Mouse (Mus musculus) kidney, embryonic 14.5 days (tissue): ENCODE results near the gene Tmem81. TPM values are rescaled to one million over a fixed set of nuclear protein-coding genes. Genes with fewer than 3 reads are reported as not detected.

Experiments
- ATAC-seq: fragments of 200-750 bp; cut with Nextera tagmentation; 2 replicates; pipeline ENCODE4 v1.8.0; 2017; ENCODE audit warnings: moderate number of reproducible peaks, mild to moderate bottlenecking, moderate TSS enrichment, moderate library complexity; ENCODE audit not compliant: low FRiP score, low TSS enrichment
- H3K27ac ChIP-seq: fragments of 300-500 bp; sonication (generic); 2 replicates; pipeline ENCODE4 v1.5.1; 2014; ENCODE audit warnings: low read depth, mild to moderate bottlenecking, low read length, moderate library complexity, mixed read lengths
- H3K27me3 ChIP-seq: fragments of 300-500 bp; sonication (generic); 2 replicates; pipeline ENCODE4 v1.6.1; 2014; ENCODE audit warnings: mild to moderate bottlenecking, low read length; ENCODE audit not compliant: control insufficient read depth, insufficient read depth
- H3K36me3 ChIP-seq: fragments of 300-500 bp; sonication (generic); 2 replicates; pipeline ENCODE4 v1.6.1; 2014; ENCODE audit warnings: low read length, mixed read lengths; ENCODE audit not compliant: control insufficient read depth, insufficient read depth
- H3K4me1 ChIP-seq: fragments of 300-500 bp; sonication (generic); 2 replicates; pipeline ENCODE4 v1.6.1; 2014; ENCODE audit warnings: low read length, mixed read lengths; ENCODE audit not compliant: control insufficient read depth, insufficient read depth
- H3K4me2 ChIP-seq: fragments of 300-500 bp; sonication (generic); replicated peaks from 2 replicates; pipeline ENCODE4 v1.6.1; 2014; ENCODE audit warnings: low read depth, mild to moderate bottlenecking, low read length
- H3K4me3 ChIP-seq: fragments of 300-500 bp; sonication (generic); 2 replicates; pipeline ENCODE4 v1.5.1; 2014; ENCODE audit warnings: mild to moderate bottlenecking, low read length
- H3K9ac ChIP-seq: fragments of 300-500 bp; sonication (generic); 2 replicates; pipeline ENCODE4 v1.6.1; 2014; ENCODE audit warnings: low read depth, mild to moderate bottlenecking, low read length, moderate library complexity
- H3K9me3 ChIP-seq: fragments of 300-500 bp; sonication (generic); 2 replicates; pipeline ENCODE4 v1.6.1; 2016; ENCODE audit warnings: low read length; ENCODE audit not compliant: control insufficient read depth
- WGBS: fragments of 180-500 bp; shearing (Covaris S2); extraction: QIAGEN DNeasy Blood & Tissue Kit; methylation state at CpG from one replicate; pipeline ENCODE4 v1.1.7; 2014; 5-methylcytosine and 5-hydroxymethylcytosine counted together
- polyA plus RNA-seq: library from polyadenylated mRNA; unstranded; fragments of >200 nt; fragmentation: Nextera tagmentation; extraction: Ambion mirVana; gene quantifications from 2 replicates; pipeline ENCODE4 v1.2.1, GENCODE M21; 2014

Tmem81 gene
- polyA plus RNA-seq, 1 experiment from 2014 or later, result 2.1 TPM

- H3K4me2 ChIP-seq, result peak overlapping the region; percentile 60
- peak; percentile 26 for ATAC-seq
- 6% methylated on average over 9 of the region's 9 CpGs for WGBS
- peak overlapping the region; percentile 67 for H3K9ac ChIP-seq
- peaks cover 12% of the 10 kb centered on the region for H3K4me1 ChIP-seq
- no peaks in the 10 kb centered on the region for H3K36me3 ChIP-seq
- no peaks in the 10 kb centered on the region for H3K27me3 ChIP-seq
- H3K9me3 ChIP-seq, result no peaks in the 10 kb centered on the region
- peak overlapping the region; percentile 59 for H3K4me3 ChIP-seq
- H3K27ac ChIP-seq, result no peak overlapping the region; the same call in 1 of the 2 replicates
These were observed 29.5 kb upstream of the Tmem81 start for GRCm38 (mm10) chr1:132476575-132476927.

GRCm38 (mm10) chr1:132476928-132477691 is 28.9 kb upstream of the Tmem81 start, which contains the start of gene Rbbp5:
TSS of gene Rbbp5 (plus strand) at chr1:132477365.
- Histone ChIP-seq H3K27me3 (no peaks in the 10 kb centered on the region), H3K9ac (peak within 1 kb of the TSS; percentile 67), H3K4me3 (peak within 1 kb of the TSS; percentile 59), H3K4me2 (peak within 1 kb of the TSS; percentile 60), H3K4me1 (peaks cover 12% of the 10 kb centered on the region), H3K9me3 (no peaks in the 10 kb centered on the region), H3K27ac (peak within 1 kb of the TSS; percentile 3; the same call in 1 of the 2 replicates), H3K36me3 (no peaks in the 10 kb centered on the region)
- peak; percentile 90 for ATAC-seq
- under 1% methylated on average over 43 of the region's 43 CpGs for WGBS

- 88% methylated on average over 1 of the region's 1 CpGs for WGBS
- no peaks in the 10 kb centered on the region for H3K9me3 ChIP-seq
- no peak overlapping the region for H3K27ac ChIP-seq
- H3K36me3 ChIP-seq, result no peaks in the 10 kb centered on the region
- H3K4me3 ChIP-seq, result no peak overlapping the region
- peaks cover 12% of the 10 kb centered on the region for H3K4me1 ChIP-seq
- H3K4me2 ChIP-seq, result no peak overlapping the region
- no peak overlapping the region for H3K9ac ChIP-seq
- H3K27me3 ChIP-seq, result no peaks in the 10 kb centered on the region
- ATAC-seq, result no peak
These were observed 26.6 kb upstream of the Tmem81 start for GRCm38 (mm10) chr1:132479438-132479837.

GRCm38 (mm10) chr1:132481619-132482018 is 24.4 kb upstream of the Tmem81 start:
- Histone ChIP-seq H3K9ac (no peak overlapping the region), H3K4me1 (peaks cover 12% of the 10 kb centered on the region), H3K4me2 (no peak overlapping the region), H3K9me3 (no peaks in the 10 kb centered on the region), H3K36me3 (peaks cover 13% of the 10 kb centered on the region), H3K27ac (no peak overlapping the region), H3K27me3 (no peaks in the 10 kb centered on the region), H3K4me3 (no peak overlapping the region)
- WGBS, result 89% methylated on average over 2 of the region's 2 CpGs
- ATAC-seq, result no peak

GRCm38 (mm10) chr1:132483234-132483633 is 22.8 kb upstream of the Tmem81 start:
- no peak overlapping the region for H3K27ac ChIP-seq
- no peak overlapping the region for H3K4me2 ChIP-seq
- H3K9ac ChIP-seq, result no peak overlapping the region
- WGBS, result 91% methylated on average over 3 of the region's 3 CpGs
- no peak for ATAC-seq
- H3K27me3 ChIP-seq, result no peaks in the 10 kb centered on the region
- peaks cover 20% of the 10 kb centered on the region for H3K36me3 ChIP-seq
- H3K4me3 ChIP-seq, result no peak overlapping the region
- no peaks in the 10 kb centered on the region for H3K9me3 ChIP-seq
- peaks cover 7% of the 10 kb centered on the region for H3K4me1 ChIP-seq

- no peak overlapping the region for H3K4me2 ChIP-seq
- no peak overlapping the region for H3K4me3 ChIP-seq
- H3K9ac ChIP-seq, result no peak overlapping the region
- no peak overlapping the region for H3K27ac ChIP-seq
- no peaks in the 10 kb centered on the region for H3K27me3 ChIP-seq
- H3K36me3 ChIP-seq, result peaks cover 25% of the 10 kb centered on the region
- 88% methylated on average over 6 of the region's 6 CpGs for WGBS
- H3K9me3 ChIP-seq, result no peaks in the 10 kb centered on the region
- H3K4me1 ChIP-seq, result peaks cover 3% of the 10 kb centered on the region
- ATAC-seq, result no peak
These were observed 22.3 kb upstream of the Tmem81 start for GRCm38 (mm10) chr1:132483759-132484158.

- no peak overlapping the region for H3K9ac ChIP-seq
- H3K4me1 ChIP-seq, result no peaks in the 10 kb centered on the region
- no peaks in the 10 kb centered on the region for H3K9me3 ChIP-seq
- H3K27ac ChIP-seq, result no peak overlapping the region
- no peak for ATAC-seq
- H3K36me3 ChIP-seq, result peaks cover 90% of the 10 kb centered on the region
- WGBS, result 91% methylated on average over 2 of the region's 2 CpGs
- H3K4me3 ChIP-seq, result no peak overlapping the region
- H3K4me2 ChIP-seq, result no peak overlapping the region
- no peaks in the 10 kb centered on the region for H3K27me3 ChIP-seq
These were observed 5.5 kb upstream of the Tmem81 start for GRCm38 (mm10) chr1:132500535-132500934.

- no peaks in the 10 kb centered on the region for H3K9me3 ChIP-seq
- no peak overlapping the region for H3K9ac ChIP-seq
- H3K4me3 ChIP-seq, result no peak overlapping the region
- ATAC-seq, result no peak
- 91% methylated on average over 5 of the region's 5 CpGs for WGBS
- H3K27ac ChIP-seq, result no peak overlapping the region
- H3K4me1 ChIP-seq, result no peaks in the 10 kb centered on the region
- H3K36me3 ChIP-seq, result peaks cover 70% of the 10 kb centered on the region
- H3K4me2 ChIP-seq, result no peak overlapping the region
- H3K27me3 ChIP-seq, result no peaks in the 10 kb centered on the region
These were observed 875 bp upstream of the Tmem81 start for GRCm38 (mm10) chr1:132505155-132505554.

- Histone ChIP-seq H3K4me1 (no peaks in the 10 kb centered on the region), H3K4me3 (no peak overlapping the region), H3K27ac (no peak overlapping the region), H3K36me3 (peaks cover 58% of the 10 kb centered on the region), H3K9me3 (no peaks in the 10 kb centered on the region), H3K27me3 (no peaks in the 10 kb centered on the region), H3K9ac (no peak overlapping the region), H3K4me2 (no peak overlapping the region)
- ATAC-seq, result no peak
- 93% methylated on average over 7 of the region's 7 CpGs for whole genome bisulfite sequencing
These were observed 626 bp downstream of the Tmem81 start for GRCm38 (mm10) chr1:132506656-132507055.
